Mouse (Mus musculus) heart, embryonic 16.5 days (tissue): ENCODE measurements around the gene Fam25c. TPM values are rescaled to one million over a fixed set of nuclear protein-coding genes. Genes with fewer than 3 reads are reported as not detected.

Source experiments
- ATAC-seq: fragments of 200-750 bp; cut with Nextera tagmentation; replicated peaks from 2 replicates; pipeline ENCODE4 v1.8.0; 2017; ENCODE audit warnings: moderate number of reproducible peaks; ENCODE audit not compliant: insufficient read depth, low FRiP score; ENCODE audit errors: extremely low read depth
- H3K27ac ChIP-seq: fragments of 300-500 bp; sonication (generic); 2 replicates; pipeline ENCODE4 v1.5.1; 2014; ENCODE audit warnings: mild to moderate bottlenecking, low read length, control low read depth, moderate library complexity
- H3K27me3 ChIP-seq: fragments of 300-500 bp; sonication (generic); 2 replicates; pipeline ENCODE4 v1.6.1; 2014; ENCODE audit warnings: low read length, mixed read lengths; ENCODE audit not compliant: control insufficient read depth, insufficient read depth
- H3K36me3 ChIP-seq: fragments of 300-500 bp; sonication (generic); 2 replicates; pipeline ENCODE4 v1.6.1; 2014; ENCODE audit not compliant: control insufficient read depth, insufficient read depth
- H3K4me1 ChIP-seq: fragments of 300-500 bp; sonication (generic); 2 replicates; pipeline ENCODE4 v1.6.1; 2014; ENCODE audit warnings: low read length, mixed read lengths; ENCODE audit not compliant: control insufficient read depth, insufficient read depth
- H3K4me2 ChIP-seq: fragments of 300-500 bp; sonication (generic); 2 replicates; pipeline ENCODE4 v1.6.1; 2014; ENCODE audit warnings: low read depth, mild to moderate bottlenecking, control low read depth, low read length
- H3K4me3 ChIP-seq: fragments of 300-500 bp; sonication (generic); 2 replicates; pipeline ENCODE4 v1.5.1; 2014; ENCODE audit warnings: mild to moderate bottlenecking, control low read depth, low read length
- H3K9ac ChIP-seq: fragments of 300-500 bp; sonication (generic); 2 replicates; pipeline ENCODE4 v1.6.1; 2014; ENCODE audit warnings: low read length, control low read depth
- H3K9me3 ChIP-seq: fragments of 300-500 bp; sonication (generic); replicated peaks from 2 replicates; pipeline ENCODE4 v1.6.1; 2016; ENCODE audit warnings: low read length; ENCODE audit not compliant: control insufficient read depth
- WGBS: fragments of 180-500 bp; shearing (Covaris S2); extraction: QIAGEN DNeasy Blood & Tissue Kit; methylation state at CpG from one replicate; pipeline ENCODE4 v1.1.7; 2014; 5-methylcytosine and 5-hydroxymethylcytosine counted together
- polyA plus RNA-seq: library from polyadenylated mRNA; unstranded; fragments of >200 nt; fragmentation: Nextera tagmentation; extraction: Ambion mirVana; gene quantifications from 2 replicates; pipeline ENCODE4 v1.2.1, GENCODE M21; 2015

Gene Fam25c
- polyA plus RNA-seq, 1 experiment from 2014 or later, result not detected

DNA sequence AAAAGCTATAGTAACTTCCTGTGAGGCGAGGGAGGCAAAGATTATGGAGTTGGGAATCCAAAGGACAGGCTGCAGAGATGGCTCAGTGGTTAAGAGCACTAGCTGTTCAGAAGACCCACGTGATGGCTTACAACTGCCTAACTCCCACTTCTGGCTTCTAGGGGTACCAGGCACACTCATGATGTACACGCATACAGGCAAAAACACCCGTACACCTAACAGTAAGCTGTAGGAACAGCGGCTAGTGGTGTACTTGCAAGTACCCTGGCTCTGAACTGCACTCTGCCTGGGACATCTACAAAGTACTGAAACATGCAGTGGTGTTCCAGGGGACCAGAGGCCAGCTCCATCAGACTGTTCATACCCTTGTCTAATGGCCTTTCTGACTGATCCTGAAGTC, 8.1 kb downstream of the Fam25c start:
- no peak overlapping the region for H3K4me2 ChIP-seq
- 90% methylated on average over 5 of the region's 5 CpGs for WGBS
- H3K27ac ChIP-seq, result no peak overlapping the region
- no peaks in the 10 kb centered on the region for H3K9me3 ChIP-seq
- no peaks in the 10 kb centered on the region for H3K27me3 ChIP-seq
- ATAC-seq, result no peak
- no peak overlapping the region for H3K9ac ChIP-seq
- H3K36me3 ChIP-seq, result peaks cover 8% of the 10 kb centered on the region
- no peak overlapping the region for H3K4me3 ChIP-seq
- no peaks in the 10 kb centered on the region for H3K4me1 ChIP-seq

DNA sequence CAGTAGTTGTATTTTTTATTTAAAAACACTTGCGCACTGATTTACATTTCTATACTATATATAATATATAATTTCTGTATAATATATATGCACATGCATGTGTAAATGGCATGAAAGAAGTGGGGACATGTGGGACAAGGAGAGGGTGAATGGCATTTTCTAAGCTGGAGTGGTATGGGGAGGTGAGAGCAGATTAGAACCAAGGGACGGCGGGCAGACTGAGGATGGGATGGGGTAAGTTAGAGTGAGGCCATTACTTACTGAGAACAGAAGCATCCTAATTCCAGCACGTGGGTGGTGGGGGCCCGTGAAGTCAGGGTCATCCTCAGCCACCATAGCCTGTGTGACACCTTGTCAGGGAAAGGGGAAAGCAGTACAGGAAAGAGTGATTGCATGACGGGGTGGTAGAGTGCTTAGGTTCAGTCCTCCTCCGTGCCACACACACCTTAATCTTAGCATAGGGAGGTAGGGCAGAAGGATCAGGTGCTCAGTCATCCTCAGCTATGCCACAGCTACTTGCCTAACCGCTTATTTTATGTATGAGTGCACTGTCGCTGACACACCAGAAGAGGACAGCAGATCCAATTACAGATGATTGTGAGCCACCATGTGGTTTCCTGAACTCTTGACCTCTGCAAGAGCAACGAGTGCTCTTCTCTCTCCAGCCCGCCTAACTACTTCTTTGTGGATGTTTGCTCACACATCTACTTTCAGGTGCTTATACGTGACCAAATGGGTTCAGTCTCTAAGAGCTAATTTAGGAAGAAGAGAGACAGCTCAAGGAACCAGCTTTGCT, 9.3 kb downstream of the Fam25c start:
- WGBS, result 57% methylated on average over 12 of the region's 12 CpGs
- no peak overlapping the region for H3K27ac ChIP-seq
- H3K4me3 ChIP-seq, result no peak overlapping the region

DNA sequence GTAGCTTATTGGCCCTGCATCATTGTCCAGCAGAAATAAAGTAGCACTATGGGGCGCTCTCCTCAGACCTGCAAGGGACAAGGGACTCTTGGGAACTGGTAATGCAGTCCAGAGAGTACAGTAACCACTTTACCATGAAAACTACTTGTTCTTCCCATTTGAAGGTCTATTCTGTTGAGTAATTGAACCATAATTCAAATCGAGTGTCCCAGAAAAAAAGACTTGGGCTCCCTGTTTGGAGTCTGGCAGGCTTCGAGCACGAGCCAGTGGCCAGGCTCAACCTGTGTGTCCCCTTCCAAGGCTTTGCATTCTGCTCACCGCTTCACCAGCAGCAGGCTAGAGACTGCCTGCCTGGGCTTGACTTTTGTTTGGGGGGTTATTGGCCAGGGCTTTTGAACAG, 10.9 kb downstream of the Fam25c start:
- H3K36me3 ChIP-seq, result peaks cover 20% of the 10 kb centered on the region
- no peak overlapping the region for H3K4me2 ChIP-seq
- no peak overlapping the region for H3K4me3 ChIP-seq
- H3K9ac ChIP-seq, result no peak overlapping the region
- ATAC-seq, result no peak
- H3K27ac ChIP-seq, result no peak overlapping the region
- no peaks in the 10 kb centered on the region for H3K9me3 ChIP-seq
- H3K27me3 ChIP-seq, result no peaks in the 10 kb centered on the region
- no peaks in the 10 kb centered on the region for H3K4me1 ChIP-seq
- WGBS, result 91% methylated on average over 5 of the region's 5 CpGs

More for the DNA sequence above, 9.3 kb downstream of the Fam25c start:
- ATAC-seq, result no peak
- Histone ChIP-seq H3K9me3 (no peaks in the 10 kb centered on the region), H3K4me2 (no peak overlapping the region), H3K4me1 (no peaks in the 10 kb centered on the region), H3K36me3 (peaks cover 13% of the 10 kb centered on the region), H3K9ac (no peak overlapping the region), H3K27me3 (no peaks in the 10 kb centered on the region)

DNA sequence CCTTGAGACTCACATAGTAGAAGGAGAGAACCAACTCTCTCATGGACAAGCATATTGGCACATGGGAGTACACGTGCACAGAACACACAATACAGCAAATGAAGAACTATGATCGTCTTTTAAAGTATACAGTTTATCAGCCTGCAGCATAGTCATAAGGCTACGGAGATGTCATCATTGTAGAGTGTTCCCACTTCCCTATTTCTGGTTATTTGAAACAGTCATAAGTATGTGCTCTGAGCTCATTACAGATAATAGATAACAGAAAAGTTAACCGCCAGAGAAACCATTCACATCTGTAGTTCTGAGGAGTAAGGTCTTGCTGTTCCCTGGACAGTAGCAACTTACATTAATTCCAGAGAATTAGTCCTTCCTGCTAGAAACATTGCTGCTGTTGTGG, 12.2 kb downstream of the Fam25c start:
- 80% methylated on average over 4 of the region's 4 CpGs for WGBS

DNA sequence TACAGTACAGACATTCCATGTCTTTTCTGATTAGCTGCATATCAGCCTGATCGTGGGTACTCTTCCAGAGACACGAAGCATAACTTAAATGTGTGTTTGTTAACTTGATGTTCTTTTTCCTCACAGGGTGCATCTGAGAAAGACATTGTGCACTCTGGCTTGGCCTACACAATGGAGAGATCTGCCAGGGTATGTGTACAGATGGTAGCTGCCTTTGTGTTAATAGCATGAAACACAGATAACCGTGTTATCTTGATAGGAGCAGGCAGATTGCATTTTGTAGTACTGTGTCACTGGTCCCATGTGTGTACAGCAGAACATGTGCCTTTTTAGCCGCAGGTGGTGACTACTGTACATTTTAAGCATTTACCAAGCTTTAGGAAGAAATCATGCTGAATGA, 13.2 kb downstream of the Fam25c start:
- no peak overlapping the region for H3K4me2 ChIP-seq
- H3K27ac ChIP-seq, result no peak overlapping the region
- no peaks in the 10 kb centered on the region for H3K9me3 ChIP-seq
- H3K27me3 ChIP-seq, result no peaks in the 10 kb centered on the region
- no peak overlapping the region for H3K9ac ChIP-seq
- WGBS, result 85% methylated on average over 4 of the region's 4 CpGs
- H3K36me3 ChIP-seq, result peaks cover 30% of the 10 kb centered on the region
- H3K4me3 ChIP-seq, result no peak overlapping the region
- no peaks in the 10 kb centered on the region for H3K4me1 ChIP-seq
- no peak for ATAC-seq

More for the DNA sequence above, 12.2 kb downstream of the Fam25c start:
- Histone ChIP-seq H3K36me3 (peaks cover 22% of the 10 kb centered on the region), H3K4me1 (no peaks in the 10 kb centered on the region), H3K9me3 (no peaks in the 10 kb centered on the region), H3K9ac (no peak overlapping the region), H3K27ac (no peak overlapping the region), H3K4me3 (no peak overlapping the region), H3K4me2 (no peak overlapping the region), H3K27me3 (no peaks in the 10 kb centered on the region)
- no peak for ATAC-seq

DNA sequence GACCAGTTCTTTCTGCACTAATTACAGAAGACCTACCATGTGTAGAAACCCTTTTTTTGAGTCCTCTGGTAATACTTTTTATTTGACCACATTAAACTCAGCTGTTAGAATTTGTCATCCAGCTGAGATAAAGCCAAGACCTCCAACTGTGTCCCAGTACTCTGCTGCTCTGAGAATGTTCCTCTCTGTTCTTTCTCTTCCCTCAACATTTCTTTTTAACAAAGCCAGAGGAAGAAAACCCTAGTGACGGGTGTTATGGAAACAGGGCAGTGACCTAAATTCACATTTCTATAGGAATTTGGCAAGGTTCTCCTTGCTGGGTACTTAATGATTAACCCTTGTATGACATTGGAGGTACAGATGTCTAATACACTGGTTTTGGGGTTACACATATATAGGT, 15.8 kb downstream of the Fam25c start:
- Histone ChIP-seq H3K9ac (no peak overlapping the region), H3K36me3 (peaks cover 50% of the 10 kb centered on the region), H3K9me3 (no peaks in the 10 kb centered on the region), H3K4me1 (no peaks in the 10 kb centered on the region), H3K27me3 (no peaks in the 10 kb centered on the region), H3K27ac (no peak overlapping the region), H3K4me3 (no peak overlapping the region), H3K4me2 (no peak overlapping the region)
- WGBS, result 74% methylated on average over 1 of the region's 1 CpGs
- no peak for ATAC-seq

DNA sequence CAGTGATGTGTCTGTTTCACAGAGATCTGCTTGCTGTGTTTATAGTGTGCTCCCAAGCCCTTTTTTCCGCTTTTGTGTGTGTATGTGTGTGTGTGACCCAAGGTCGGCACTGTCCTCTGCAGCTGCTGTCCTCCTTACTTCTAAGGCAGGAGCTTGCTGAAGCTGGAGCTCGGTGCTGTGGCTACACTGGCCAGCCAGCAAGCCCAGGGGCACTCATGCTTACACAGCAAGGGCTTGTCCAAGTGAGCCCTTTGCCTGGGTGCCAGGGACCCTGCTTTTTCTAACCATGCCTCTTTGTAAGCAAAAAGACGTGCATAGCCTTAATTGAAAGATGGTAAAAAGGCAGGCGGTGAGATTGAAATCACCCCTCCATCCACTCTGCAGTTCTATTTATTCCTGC, 22.8 kb downstream of the Fam25c start:
- WGBS, result 89% methylated on average over 5 of the region's 5 CpGs
- Histone ChIP-seq H3K9ac (no peak overlapping the region), H3K4me1 (no peaks in the 10 kb centered on the region), H3K4me2 (no peak overlapping the region), H3K27ac (no peak overlapping the region), H3K9me3 (no peaks in the 10 kb centered on the region), H3K4me3 (no peak overlapping the region), H3K36me3 (peaks cover 55% of the 10 kb centered on the region), H3K27me3 (no peaks in the 10 kb centered on the region)
- no peak for ATAC-seq

DNA sequence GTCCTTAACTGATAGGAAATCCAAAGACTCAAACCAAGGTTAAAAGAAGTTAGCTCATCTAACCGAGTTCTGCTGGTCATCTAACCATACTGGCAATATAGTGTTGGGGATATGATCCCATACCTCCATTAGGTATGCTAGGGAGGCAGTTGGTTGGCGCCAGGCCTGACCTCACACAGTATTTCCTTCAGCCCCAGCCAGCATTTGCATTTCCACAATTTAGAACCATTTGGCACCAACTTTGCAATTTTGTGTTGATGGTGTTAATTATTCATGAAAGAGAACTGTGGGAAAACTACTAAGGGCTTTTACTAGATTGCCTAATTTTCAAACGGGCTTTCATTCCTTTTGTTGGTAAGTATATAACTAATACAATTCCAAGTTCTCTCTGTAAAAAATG, 23.3 kb downstream of the Fam25c start:
- Histone ChIP-seq H3K27ac (no peak overlapping the region), H3K36me3 (peaks cover 54% of the 10 kb centered on the region), H3K4me1 (no peaks in the 10 kb centered on the region), H3K4me2 (no peak overlapping the region), H3K27me3 (no peaks in the 10 kb centered on the region), H3K9ac (no peak overlapping the region), H3K9me3 (no peaks in the 10 kb centered on the region), H3K4me3 (no peak overlapping the region)
- 86% methylated on average over 3 of the region's 3 CpGs for WGBS
- no peak for ATAC-seq

DNA sequence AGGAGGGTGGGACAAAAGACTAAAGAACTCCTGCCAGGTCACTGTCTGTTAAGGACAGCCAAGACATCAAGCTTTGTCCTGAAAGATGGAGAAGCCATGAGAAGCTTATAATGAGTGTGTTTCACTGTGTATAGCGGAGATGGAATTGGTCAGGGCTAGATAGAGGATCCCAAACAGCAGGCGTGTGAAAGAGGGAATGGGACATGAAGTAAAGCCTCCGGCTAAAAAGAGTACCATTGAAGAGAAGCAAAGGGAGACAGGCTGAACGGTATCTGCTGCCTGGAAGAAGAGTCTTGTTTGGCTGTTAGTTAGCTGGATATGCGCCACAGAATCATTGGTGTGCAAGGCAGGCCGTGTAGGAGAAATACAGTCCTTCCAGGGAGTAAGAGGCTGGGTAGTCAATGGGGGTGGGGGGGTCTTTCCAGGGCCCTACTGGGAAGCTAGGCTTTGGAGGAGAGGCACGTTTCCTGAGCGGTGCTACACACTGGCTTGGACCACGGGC, 24.5 kb downstream of the Fam25c start:
- WGBS, result 91% methylated on average over 9 of the region's 9 CpGs
- H3K36me3 ChIP-seq, result peaks cover 45% of the 10 kb centered on the region

More for the DNA sequence above, 24.5 kb downstream of the Fam25c start:
- Histone ChIP-seq H3K27ac (no peak overlapping the region), H3K27me3 (no peaks in the 10 kb centered on the region), H3K9ac (no peak overlapping the region), H3K4me3 (no peak overlapping the region), H3K4me1 (no peaks in the 10 kb centered on the region), H3K4me2 (no peak overlapping the region), H3K9me3 (no peaks in the 10 kb centered on the region)
- ATAC-seq, result no peak
